Mouse (Mus musculus) lung, adult 2 months (tissue): ENCODE data around the gene Psmd5.

Source experiments
- CTCF ChIP-seq: fragments of 200-500 bp; IDR thresholded peaks from 2 replicates; pipeline ENCODE4 v1.5.1; 2011; ENCODE audit warnings: mild to moderate bottlenecking, low read length, control low read depth; ENCODE audit not compliant: insufficient read depth
- POLR2A ChIP-seq: fragments of 200-500 bp; IDR thresholded peaks from 2 replicates; pipeline ENCODE4 v1.6.1; 2011; ENCODE audit warnings: low read depth, mild to moderate bottlenecking, control low read depth, low read length, borderline replicate concordance; ENCODE audit errors: extremely low read depth

GRCm38 (mm10) chr2:34920144-34920543 is 45.4 kb upstream of the Psmd5 start:
- no peak for TF ChIP-seq POLR2A
- TF ChIP-seq CTCF = no peak
